Mouse (Mus musculus) erythroblast, embryonic 14.5 days (primary cell): ENCODE data around the gene Maml3. TPM values are rescaled to one million over a fixed set of nuclear protein-coding genes. Genes with fewer than 3 reads are reported as not detected.

Experiments used
- H3K27me3 ChIP-seq: 2 replicates; pipeline ENCODE4 v1.6.1; 2012; ENCODE audit warnings: inconsistent platforms; ENCODE audit not compliant: control insufficient read depth
- H3K36me3 ChIP-seq: 2 replicates; pipeline ENCODE4 v1.6.1; 2012; ENCODE audit warnings: mild to moderate bottlenecking, inconsistent platforms; ENCODE audit not compliant: control insufficient read depth
- H3K4me1 ChIP-seq: 2 replicates; pipeline ENCODE4 v1.6.1; 2012; ENCODE audit warnings: inconsistent platforms; ENCODE audit not compliant: control insufficient read depth
- H3K4me3 ChIP-seq: replicated peaks from 2 replicates; pipeline ENCODE3; 2012; ENCODE audit warnings: moderate library complexity, mild to moderate bottlenecking, inconsistent platforms
- H3K9me3 ChIP-seq: 2 replicates; pipeline ENCODE4 v1.6.1; 2012; ENCODE audit warnings: low read length, inconsistent platforms, mixed read lengths; ENCODE audit not compliant: control insufficient read depth
- GATA1 ChIP-seq: IDR thresholded peaks from 2 replicates; pipeline ENCODE4 v1.6.1; 2012; ENCODE audit warnings: low read length, inconsistent platforms, mixed read lengths
- TAL1 ChIP-seq: IDR thresholded peaks from 3 replicates; pipeline ENCODE4 v1.6.1; 2012; ENCODE audit warnings: low read length, inconsistent platforms, mixed read lengths
- polyA plus RNA-seq: library from polyadenylated mRNA; stranded (reverse); fragments of >175 nt; gene quantifications from 2 replicates; pipeline ENCODE4 v1.2.3, GENCODE M21; 2012

Gene Maml3
- polyA plus RNA-seq, 1 experiment = 0.04 TPM

DNA sequence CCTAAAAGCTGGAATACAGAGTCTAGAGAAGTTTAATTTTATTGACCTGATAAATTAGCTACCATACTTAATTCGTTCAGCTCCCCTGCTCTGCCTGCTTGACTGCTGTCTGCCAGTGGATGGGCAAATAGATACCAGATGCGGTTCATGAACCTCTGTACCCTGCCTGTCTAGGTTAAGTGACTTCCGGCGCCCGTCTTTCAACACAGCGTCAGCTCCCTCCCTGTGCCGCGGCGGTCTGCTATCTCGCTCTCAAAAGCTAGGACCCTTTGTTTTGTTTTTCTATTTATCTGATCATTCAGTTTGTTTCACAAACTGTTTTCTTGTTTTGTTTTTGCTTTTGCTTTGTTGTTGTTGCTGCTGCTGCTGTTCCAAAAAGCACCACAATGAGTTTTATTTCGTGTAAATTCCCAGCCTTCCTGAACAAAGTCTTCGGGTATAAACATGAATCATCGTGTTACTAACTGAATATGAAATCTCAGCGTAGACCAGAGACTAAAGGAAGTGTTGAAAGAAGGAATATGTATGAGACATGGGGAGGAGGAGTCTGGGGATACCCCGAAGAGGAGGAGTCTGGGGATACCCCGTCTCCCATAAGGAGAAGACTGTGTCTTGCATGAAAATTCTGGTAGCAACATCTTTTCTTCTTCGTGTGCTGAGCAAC lies 87.3 kb downstream of the Maml3 start:
- Histone ChIP-seq H3K36me3 (no peaks in the 10 kb centered on the region), H3K4me3 (peak overlapping the region; percentile 9), H3K27me3 (no peaks in the 10 kb centered on the region), H3K9me3 (no peaks in the 10 kb centered on the region), H3K4me1 (no peaks in the 10 kb centered on the region)
- TF ChIP-seq TAL1 = no peak
- TF ChIP-seq GATA1 = no peak

DNA sequence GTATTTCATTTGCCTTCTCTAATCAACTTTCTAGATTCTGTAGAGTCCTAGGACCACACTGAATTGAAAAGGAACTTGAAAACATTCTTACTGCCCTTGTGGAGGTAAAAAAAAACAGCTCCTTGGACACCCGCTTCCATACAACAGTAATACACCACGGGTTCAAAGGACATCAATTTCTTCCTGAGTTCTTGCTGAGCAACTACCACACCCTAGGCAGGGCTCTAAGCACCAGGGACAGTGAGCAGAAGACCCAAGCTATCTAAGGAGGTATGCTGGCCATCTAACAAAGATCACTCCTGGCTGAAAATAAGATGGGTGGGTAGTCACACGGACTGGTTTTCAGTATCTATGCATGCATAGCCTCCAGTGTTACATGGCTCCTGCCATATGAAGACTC lies 88.7 kb downstream of the Maml3 start:
- no peaks in the 10 kb centered on the region for H3K4me1 ChIP-seq
- H3K9me3 ChIP-seq = no peaks in the 10 kb centered on the region
- no peaks in the 10 kb centered on the region for H3K27me3 ChIP-seq
- TF ChIP-seq GATA1 (no peak), TAL1 (no peak)
- H3K36me3 ChIP-seq = no peaks in the 10 kb centered on the region
- no peak overlapping the region for H3K4me3 ChIP-seq

- H3K9me3 ChIP-seq = no peaks in the 10 kb centered on the region
- no peaks in the 10 kb centered on the region for H3K36me3 ChIP-seq
- no peaks in the 10 kb centered on the region for H3K27me3 ChIP-seq
- no peak overlapping the region for H3K4me3 ChIP-seq
- no peak for TF ChIP-seq TAL1
- no peak for TF ChIP-seq GATA1
- no peaks in the 10 kb centered on the region for H3K4me1 ChIP-seq
These were observed 89.3 kb downstream of the Maml3 start for GRCm38 (mm10) chr3:52015556-52015955.

DNA sequence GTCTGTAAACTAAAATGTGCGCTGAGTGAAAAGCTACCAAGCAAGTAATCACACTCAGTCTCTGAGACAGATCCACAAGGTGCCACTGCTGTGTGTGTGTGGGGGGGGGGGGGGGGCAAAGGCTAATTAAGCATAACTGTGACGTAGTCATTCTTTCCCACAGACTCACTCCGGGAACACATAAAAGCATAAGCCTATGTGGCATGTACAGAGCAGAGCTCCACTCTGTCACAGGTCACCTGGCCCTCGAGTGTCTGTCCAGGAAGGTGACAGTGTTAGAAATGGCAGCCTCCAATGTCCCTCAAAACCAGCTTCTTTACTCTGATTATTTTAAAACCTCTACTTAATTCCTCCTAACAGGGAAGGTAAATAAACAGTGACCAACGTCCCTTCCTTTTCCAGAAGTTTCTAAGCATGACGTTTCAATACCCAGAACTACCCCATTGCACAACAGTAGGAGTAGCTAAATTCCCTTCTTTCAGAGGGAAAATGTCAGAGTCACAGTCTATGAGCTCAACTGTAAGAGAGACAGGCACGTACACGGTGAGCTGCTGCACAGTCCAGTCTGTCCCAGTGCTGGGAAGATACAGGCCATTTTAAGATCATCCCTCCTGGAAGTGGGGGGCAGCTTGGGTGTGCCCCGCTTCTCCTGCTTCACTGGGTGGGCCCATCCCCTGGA lies 93.7 kb downstream of the Maml3 start:
- H3K27me3 ChIP-seq = peaks cover 19% of the 10 kb centered on the region
- TF ChIP-seq GATA1 (no peak), TAL1 (no peak)

DNA sequence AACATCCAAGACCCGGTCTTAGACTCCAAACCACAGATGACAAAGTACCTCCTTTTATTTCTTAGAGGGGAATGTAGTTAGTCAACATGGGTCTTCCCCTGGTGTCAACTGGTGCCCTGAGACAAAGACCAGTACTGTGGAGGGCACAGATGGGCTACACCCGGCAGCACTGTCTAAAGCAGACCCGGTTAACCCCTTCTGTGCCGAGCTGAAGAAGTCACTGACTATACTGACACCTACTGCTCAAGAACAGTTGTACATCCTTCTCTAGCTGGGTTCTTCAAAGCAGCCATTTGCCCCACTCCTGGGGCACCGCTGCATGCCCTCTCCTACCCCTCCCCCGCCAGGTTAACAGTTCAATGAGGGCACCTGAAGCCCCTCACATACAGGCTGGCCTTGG lies 95.6 kb downstream of the Maml3 start:
- Histone ChIP-seq H3K4me1 (peaks cover 5% of the 10 kb centered on the region), H3K36me3 (no peaks in the 10 kb centered on the region), H3K9me3 (no peaks in the 10 kb centered on the region), H3K27me3 (peaks cover 25% of the 10 kb centered on the region), H3K4me3 (no peak overlapping the region)
- TF ChIP-seq GATA1 (no peak), TAL1 (no peak)

More for the DNA sequence above, 93.7 kb downstream of the Maml3 start:
- Histone ChIP-seq H3K36me3 (no peaks in the 10 kb centered on the region), H3K4me1 (peaks cover 5% of the 10 kb centered on the region), H3K4me3 (no peak overlapping the region), H3K9me3 (no peaks in the 10 kb centered on the region)

- Histone ChIP-seq H3K36me3 (no peaks in the 10 kb centered on the region), H3K27me3 (peaks cover 25% of the 10 kb centered on the region), H3K9me3 (no peaks in the 10 kb centered on the region), H3K4me3 (peak overlapping the region; percentile 27), H3K4me1 (peaks cover 5% of the 10 kb centered on the region)
- TF ChIP-seq TAL1 (no peak), GATA1 (no peak)
These were observed 97.1 kb downstream of the Maml3 start for GRCm38 (mm10) chr3:52007602-52008252.

DNA sequence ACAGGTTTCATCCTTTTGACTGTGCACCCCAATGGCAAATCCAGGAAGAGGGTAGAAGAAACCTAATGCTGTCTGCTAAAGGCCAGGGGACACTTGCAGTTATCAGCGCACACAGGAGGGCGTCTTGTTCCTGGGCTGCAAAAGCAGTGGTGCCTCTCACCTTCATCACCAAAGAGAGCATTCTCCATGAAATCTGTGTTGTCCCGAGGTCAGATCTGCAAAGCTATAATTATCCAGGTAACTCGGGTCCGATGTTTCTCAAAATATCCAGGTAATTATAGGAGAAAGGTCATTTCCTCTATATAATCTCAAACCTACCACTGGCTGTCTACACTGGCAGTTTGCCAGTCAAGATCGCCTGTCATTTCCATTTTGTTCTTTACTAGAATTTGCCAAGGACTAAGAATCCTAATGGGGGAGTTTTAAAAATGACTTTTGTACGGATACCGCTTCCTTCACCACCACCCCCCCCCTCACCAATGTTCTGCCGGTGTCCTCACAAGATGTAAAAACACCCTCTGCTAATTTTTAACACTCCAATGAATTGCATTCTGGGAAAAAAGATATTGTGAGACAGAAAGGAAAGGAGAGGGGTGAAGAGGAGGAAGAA lies 98.0 kb downstream of the Maml3 start:
- Histone ChIP-seq H3K4me3 (no peak overlapping the region), H3K27me3 (peaks cover 25% of the 10 kb centered on the region), H3K36me3 (no peaks in the 10 kb centered on the region), H3K9me3 (no peaks in the 10 kb centered on the region), H3K4me1 (peaks cover 5% of the 10 kb centered on the region)
- TF ChIP-seq GATA1 = no peak
- no peak for TF ChIP-seq TAL1

- no peaks in the 10 kb centered on the region for H3K36me3 ChIP-seq
- H3K4me1 ChIP-seq = peaks cover 16% of the 10 kb centered on the region
- H3K9me3 ChIP-seq = no peaks in the 10 kb centered on the region
- H3K27me3 ChIP-seq = peaks cover 25% of the 10 kb centered on the region
- TF ChIP-seq GATA1 = no peak
- TF ChIP-seq TAL1 = no peak
- H3K4me3 ChIP-seq = no peak overlapping the region
These were observed 101.2 kb downstream of the Maml3 start for GRCm38 (mm10) chr3:52003663-52004062.

- Histone ChIP-seq H3K27me3 (peaks cover 9% of the 10 kb centered on the region), H3K4me3 (no peak overlapping the region), H3K9me3 (no peaks in the 10 kb centered on the region), H3K4me1 (peaks cover 30% of the 10 kb centered on the region), H3K36me3 (no peaks in the 10 kb centered on the region)
- TF ChIP-seq TAL1 = no peak
- TF ChIP-seq GATA1 = no peak
These were observed 103.4 kb downstream of the Maml3 start for GRCm38 (mm10) chr3:52001518-52001895.
